Mouse (Mus musculus) bone marrow macrophage, adult 2 months (primary cell): ENCODE data around the gene Mdfi.

Source experiments
- CTCF ChIP-seq: IDR thresholded peaks from 2 replicates; pipeline ENCODE4 v1.5.1; 2012; ENCODE audit warnings: low read depth, mild to moderate bottlenecking, low read length, moderate library complexity
- POLR2A ChIP-seq: IDR thresholded peaks from 2 replicates; pipeline ENCODE4 v1.6.1; 2012; ENCODE audit warnings: mild to moderate bottlenecking, low read depth, low read length, borderline replicate concordance

DNA sequence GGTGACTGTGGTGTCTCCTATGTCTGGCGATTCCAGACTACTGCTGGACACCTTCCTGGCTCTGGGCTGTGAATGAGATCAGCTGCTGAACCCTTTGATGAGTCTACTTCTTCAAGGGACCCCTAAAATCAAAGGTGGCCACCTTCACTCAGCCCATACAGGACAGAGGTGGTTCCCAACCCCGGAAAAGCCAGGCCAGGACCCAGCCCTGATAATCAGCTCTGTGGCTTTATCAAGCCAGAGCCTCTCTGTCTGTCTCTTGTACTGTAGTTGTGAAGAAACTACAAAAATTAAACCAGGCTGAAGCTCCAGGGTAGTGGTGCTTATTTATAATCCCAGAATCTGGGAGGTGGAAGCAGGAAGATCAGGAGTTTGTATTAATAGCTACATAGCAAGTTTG is 57.4 kb downstream of the Mdfi start:
- TF ChIP-seq CTCF: no peak
- no peak for TF ChIP-seq POLR2A
